10 mouse cellular contexts compared by ENCODE assay signal in the genomic region with DNA sequence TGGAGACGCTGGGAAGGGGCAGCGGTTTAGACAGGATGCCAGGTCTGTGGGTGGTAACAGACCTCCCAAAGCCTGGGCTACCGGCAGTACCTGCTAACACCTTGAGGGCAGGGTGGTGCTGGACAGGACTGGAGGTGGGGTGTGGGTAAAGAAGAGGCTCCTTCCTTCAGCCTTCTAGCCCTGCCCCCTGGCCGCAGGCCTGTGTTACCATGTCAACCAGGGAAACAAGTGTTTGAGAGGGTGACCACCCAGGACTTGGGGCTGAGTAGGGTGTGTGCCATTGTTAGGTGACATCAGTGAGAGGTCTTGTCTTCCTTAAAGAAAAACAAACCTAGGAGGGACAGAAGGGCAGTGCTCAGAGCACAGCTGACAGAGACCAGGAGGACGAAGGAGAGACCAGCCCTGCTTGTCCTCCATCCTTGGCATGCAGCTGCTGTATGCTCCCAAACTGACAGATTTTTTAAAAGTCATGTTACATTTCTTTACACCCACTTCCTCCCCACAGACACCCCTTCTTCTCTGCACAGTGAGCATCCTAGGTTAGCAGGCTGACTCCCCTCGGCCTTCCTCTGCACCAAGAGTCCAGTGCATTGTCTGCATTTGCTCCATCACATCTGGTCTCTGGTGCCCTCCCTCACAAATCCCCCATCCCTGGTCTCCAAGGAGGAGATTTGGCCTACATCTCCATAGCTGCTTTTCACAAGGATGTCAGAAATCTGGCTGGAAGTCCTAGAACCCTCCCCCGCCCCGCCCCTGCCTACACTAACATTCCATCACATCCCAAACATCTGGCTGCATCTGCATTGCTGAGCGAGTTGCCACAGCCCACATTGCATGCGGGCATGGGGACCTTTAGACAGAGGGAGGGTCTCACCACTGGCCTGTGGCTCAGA.
A peak's percentile ranks its signal among the peaks of the same experiment; 100 is the strongest.
DNase-seq lines count a peak whose midpoint lies in the region; ATAC-seq and TF ChIP-seq lines count a peak whose summit lies in the region.
"Had no signal": no experiment of that assay in that cellular context is flagged by ENCODE, and none has a peak within 500 bp of the region (broad histone marks: within the 10 kb centered on the region; RNA-seq: fewer than 3 reads in every experiment).

No protein-coding gene starts in this region.

- WGBS in forebrain, postnatal 0 days: 61% methylated on average over 10 of the region's 10 CpGs
- 56% methylated on average over 10 of the region's 10 CpGs for WGBS in forebrain, embryonic 15.5 days
- 36% methylated on average over 10 of the region's 10 CpGs for WGBS in intestine, embryonic 15.5 days

- no peaks in the 10 kb centered on the region for H3K9me3 ChIP-seq in forebrain, postnatal 0 days (ENCODE audit: low read length)
- H3K9me3 ChIP-seq in forebrain, embryonic 15.5 days: no peaks in the 10 kb centered on the region
- H3K9me3 ChIP-seq in intestine, embryonic 15.5 days: no peaks in the 10 kb centered on the region
- H3K9me3 ChIP-seq: limb, embryonic 13.5 days; midbrain, embryonic 10.5 days had no signal

- H3K9ac ChIP-seq in forebrain, postnatal 0 days: no peak overlapping the region
- no peak overlapping the region for H3K9ac ChIP-seq in forebrain, embryonic 15.5 days (replicated peaks)
- no peak overlapping the region for H3K9ac ChIP-seq in intestine, embryonic 15.5 days
- H3K9ac ChIP-seq: limb, embryonic 13.5 days had no signal

- no peak for TF ChIP-seq CTCF in forebrain, postnatal 0 days (IDR thresholded peaks at IDR 0.05; ENCODE audit: low read depth)

- H3K4me3 ChIP-seq in forebrain, postnatal 0 days (ENCODE audit: low read depth, low read length): no peak overlapping the region
- H3K4me3 ChIP-seq in forebrain, embryonic 15.5 days: no peak overlapping the region
- H3K4me3 ChIP-seq in intestine, embryonic 15.5 days (replicated peaks): no peak overlapping the region
- H3K4me3 ChIP-seq: limb, embryonic 13.5 days; midbrain, embryonic 10.5 days had no signal

- no peak for DNase-seq in forebrain, postnatal 0 days
- DNase-seq in kidney, postnatal 10 days: peak; percentile 45
- no peak for DNase-seq in kidney, adult 8-10 months
- peak; percentile 44 for DNase-seq in ES-CJ7 (ENCODE audit: low read depth, low spot score)
- DNase-seq in thymus, postnatal 36 days: no peak
- DNase-seq in spleen, postnatal 10 days (ENCODE audit: low spot score in 2 of 2): no peak

- H3K4me2 ChIP-seq in forebrain, postnatal 0 days (ENCODE audit: low read depth): no peak overlapping the region
- H3K4me2 ChIP-seq in forebrain, embryonic 15.5 days (replicated peaks): no peak overlapping the region
- no peak overlapping the region for H3K4me2 ChIP-seq in intestine, embryonic 15.5 days (replicated peaks)
- H3K4me2 ChIP-seq: limb, embryonic 13.5 days had no signal

- H3K27ac ChIP-seq in forebrain, postnatal 0 days (ENCODE audit: low read depth, low read length): no peak overlapping the region
- H3K27ac ChIP-seq in forebrain, embryonic 15.5 days (replicated peaks): no peak overlapping the region
- H3K27ac ChIP-seq in intestine, embryonic 15.5 days: peak overlapping the region; percentile 51
- H3K27ac ChIP-seq: limb, embryonic 13.5 days; midbrain, embryonic 10.5 days had no signal

- peak; percentile 5; the same call in 1 of the 2 replicates for ATAC-seq in forebrain, postnatal 0 days
- no peak for ATAC-seq in forebrain, embryonic 15.5 days (replicated peaks)
- peak; percentile 65 for ATAC-seq in intestine, embryonic 15.5 days

- H3K4me1 ChIP-seq in forebrain, postnatal 0 days (ENCODE audit: insufficient read depth): peaks cover 1% of the 10 kb centered on the region; the same call in 1 of the 2 replicates
- no peaks in the 10 kb centered on the region for H3K4me1 ChIP-seq in forebrain, embryonic 15.5 days
- H3K4me1 ChIP-seq in intestine, embryonic 15.5 days (replicated peaks): peaks cover 18% of the 10 kb centered on the region

- H3K27me3 ChIP-seq in forebrain, postnatal 0 days (ENCODE audit: insufficient read depth, low read length): no peaks in the 10 kb centered on the region
- no peaks in the 10 kb centered on the region for H3K27me3 ChIP-seq in forebrain, embryonic 15.5 days
- no peaks in the 10 kb centered on the region for H3K27me3 ChIP-seq in intestine, embryonic 15.5 days (replicated peaks)

- H3K36me3 ChIP-seq in forebrain, postnatal 0 days (ENCODE audit: insufficient read depth): no peaks in the 10 kb centered on the region
- no peaks in the 10 kb centered on the region for H3K36me3 ChIP-seq in forebrain, embryonic 15.5 days
- no peaks in the 10 kb centered on the region for H3K36me3 ChIP-seq in intestine, embryonic 15.5 days
- H3K36me3 ChIP-seq: limb, embryonic 13.5 days; midbrain, embryonic 10.5 days had no signal

Comparison
In these comparisons a context has a peak if more than half of its experiments do, and no peak if none do; other contexts are left out.
1. DNase-seq: peak in kidney, postnatal 10 days (single experiment) and ES-CJ7 (single experiment); none in forebrain, postnatal 0 days (single experiment), kidney, adult 8-10 months (0 of 2), thymus, postnatal 36 days (0 of 2) and spleen, postnatal 10 days (0 of 2).